Comparison of ENCODE assay signal across 16 mouse cellular contexts in genomic region chr3:31080791-31081502, GRCm38 (mm10). TPM values are rescaled to one million over a fixed set of nuclear protein-coding genes. Genes with fewer than 3 reads are reported as not detected.
DNase-seq lines count a peak whose midpoint lies in the region; ATAC-seq and TF ChIP-seq lines count a peak whose summit lies in the region.
"Had no signal": no experiment of that assay in that cellular context is flagged by ENCODE, and none has a peak within 500 bp of the region (broad histone marks: within the 10 kb centered on the region; RNA-seq: fewer than 3 reads in every experiment).

No protein-coding gene starts in this region.

- peak; percentile 38; the same call in 1 of the 2 replicates for ATAC-seq in hindbrain, postnatal 0 days
- ATAC-seq in hindbrain, embryonic 14.5 days (ENCODE audit: low FRiP score): no peak

- no peaks in the 10 kb centered on the region for H3K27me3 ChIP-seq in hindbrain, postnatal 0 days (ENCODE audit: insufficient read depth, low read length)
- H3K27me3 ChIP-seq in hindbrain, embryonic 14.5 days (ENCODE audit: control insufficient read depth, insufficient read depth, low read length): no peaks in the 10 kb centered on the region
- H3K27me3 ChIP-seq: forebrain, embryonic 12.5 days; heart, embryonic 13.5 days had no signal

- WGBS in hindbrain, postnatal 0 days: 60% methylated on average over 10 of the region's 10 CpGs
- WGBS in hindbrain, embryonic 14.5 days: 88% methylated on average over 10 of the region's 10 CpGs

- no peak overlapping the region for H3K4me3 ChIP-seq in hindbrain, postnatal 0 days (ENCODE audit: low read length)
- no peak overlapping the region for H3K4me3 ChIP-seq in hindbrain, embryonic 14.5 days (replicated peaks; ENCODE audit: low read length)
- H3K4me3 ChIP-seq: forebrain, embryonic 12.5 days; heart, embryonic 13.5 days; midbrain, embryonic 12.5 days had no signal

- H3K9ac ChIP-seq in hindbrain, postnatal 0 days (replicated peaks; ENCODE audit: low read length): no peak overlapping the region
- no peak overlapping the region for H3K9ac ChIP-seq in hindbrain, embryonic 14.5 days
- H3K9ac ChIP-seq: forebrain, embryonic 12.5 days; heart, embryonic 13.5 days; midbrain, embryonic 12.5 days had no signal

- DNase-seq in adrenal gland, postnatal 10 days: peak; percentile 75
- no peak for DNase-seq in adrenal gland, adult 18-20 months (ENCODE audit: low spot score in 2 of 2)
- peak; percentile 40 for DNase-seq in hindbrain, postnatal 0 days (ENCODE audit: low spot score)
- no peak for DNase-seq in hindbrain, embryonic 14.5 days (ENCODE audit: low spot score)
- peak; percentile 16 to 41 for DNase-seq in lung, adult 18-20 months
- DNase-seq in lung, postnatal 10 days: no peak
- peak; percentile 47 for DNase-seq in kidney, postnatal 10 days
- no peak for DNase-seq in cerebellum, adult 9-11 months
- DNase-seq: cerebellum, adult 11 months; lung, postnatal 36 days; spleen, adult 18-20 months; thymus, postnatal 25 days had no signal

- H3K4me2 ChIP-seq in hindbrain, postnatal 0 days (ENCODE audit: low read depth, low read length): no peak overlapping the region
- H3K4me2 ChIP-seq in hindbrain, embryonic 14.5 days (replicated peaks): no peak overlapping the region
- H3K4me2 ChIP-seq: forebrain, embryonic 12.5 days; heart, embryonic 13.5 days; midbrain, embryonic 12.5 days had no signal

- no peak for TF ChIP-seq CTCF in hindbrain, postnatal 0 days (IDR thresholded peaks at IDR 0.05; ENCODE audit: low read depth)

- H3K27ac ChIP-seq in hindbrain, postnatal 0 days: no peak overlapping the region
- H3K27ac ChIP-seq in hindbrain, embryonic 14.5 days: no peak overlapping the region
- H3K27ac ChIP-seq: forebrain, embryonic 12.5 days; heart, embryonic 13.5 days; kidney, postnatal 0 days; midbrain, embryonic 12.5 days had no signal

- H3K9me3 ChIP-seq in hindbrain, postnatal 0 days (ENCODE audit: low read length): no peaks in the 10 kb centered on the region
- H3K9me3 ChIP-seq in hindbrain, embryonic 14.5 days (ENCODE audit: control insufficient read depth, low read length): no peaks in the 10 kb centered on the region
- H3K9me3 ChIP-seq: forebrain, embryonic 12.5 days; heart, embryonic 13.5 days; midbrain, embryonic 12.5 days had no signal

- H3K36me3 ChIP-seq in hindbrain, postnatal 0 days (ENCODE audit: insufficient read depth, low read length): no peaks in the 10 kb centered on the region
- H3K36me3 ChIP-seq in hindbrain, embryonic 14.5 days (replicated peaks; ENCODE audit: control insufficient read depth, insufficient read depth): no peaks in the 10 kb centered on the region
- H3K36me3 ChIP-seq: forebrain, embryonic 12.5 days; heart, embryonic 13.5 days; midbrain, embryonic 12.5 days had no signal

- H3K4me1 ChIP-seq in hindbrain, postnatal 0 days (ENCODE audit: insufficient read depth, low read length): peaks cover 8% of the 10 kb centered on the region; the same call in 1 of the 2 replicates
- H3K4me1 ChIP-seq in hindbrain, embryonic 14.5 days (replicated peaks; ENCODE audit: control insufficient read depth, insufficient read depth, low read length): peaks cover 6% of the 10 kb centered on the region; the same call in 1 of the 2 replicates

RNA-seq across cellular contexts. Expression of gene Skil, which starts 13.9 kb away (rescaled TPM):
- 10 to 100 TPM; 37.7 to 53.8 TPM for total RNA-seq in adrenal gland, postnatal 10 days (2021)
- total RNA-seq in adrenal gland, adult 18-20 months (2021): 10 to 100 TPM; 24.3 to 34.4 TPM
- 36.4 and 38.9 TPM in 2 replicates for total RNA-seq in hindbrain, postnatal 0 days (2014; rRNA removed)
- 23.9 and 25.1 TPM in 2 replicates for polyA plus RNA-seq in hindbrain, postnatal 0 days (2015; fragmentation: Nextera tagmentation; extraction: Ambion mirVana)
- polyA plus RNA-seq in hindbrain, embryonic 14.5 days (2014; fragmentation: Nextera tagmentation; extraction: Ambion mirVana): 34.4 and 36.5 TPM in 2 replicates

Comparison
In these comparisons a context has a peak if more than half of its experiments do, and no peak if none do; other contexts are left out.
1. DNase-seq: peak in adrenal gland, postnatal 10 days (single experiment), hindbrain, postnatal 0 days (single experiment), lung, adult 18-20 months (2 of 2) and kidney, postnatal 10 days (single experiment); none in adrenal gland, adult 18-20 months (0 of 2), hindbrain, embryonic 14.5 days (single experiment), lung, postnatal 10 days (single experiment) and cerebellum, adult 9-11 months (single experiment).